9 mouse cellular contexts compared by ENCODE assay signal in genomic region chr10:89344491-89345195, GRCm38 (mm10). TPM values are rescaled to one million over a fixed set of nuclear protein-coding genes. Genes with fewer than 3 reads are reported as not detected.
DNase-seq lines count a peak whose midpoint lies in the region; ATAC-seq and TF ChIP-seq lines count a peak whose summit lies in the region.
"Had no signal": no experiment of that assay in that cellular context is flagged by ENCODE, and none has a peak within 500 bp of the region (broad histone marks: within the 10 kb centered on the region; RNA-seq: fewer than 3 reads in every experiment).

Ano4 (minus strand) TSS chr10:89344762.

- H3K9ac ChIP-seq in lung, postnatal 0 days (replicated peaks; ENCODE audit: low read depth), result 0 out of 2 replicates have a peak within 1 kb of the TSS, but pooled peaks have one; percentile 8
- H3K9ac ChIP-seq in forebrain, embryonic 12.5 days, result peak within 1 kb of the TSS; percentile 50
- H3K9ac ChIP-seq in liver, embryonic 16.5 days (ENCODE audit: low read depth, low read length), result no peak within 1 kb of the TSS

- TF ChIP-seq CTCF in lung, postnatal 0 days (IDR thresholded peaks at IDR 0.05), result no peak
- no peak for TF ChIP-seq CTCF in lung, adult 2 months (IDR thresholded peaks at IDR 0.05; ENCODE audit: insufficient read depth, low read length)

- TF ChIP-seq EP300 in lung, postnatal 0 days (IDR thresholded peaks at IDR 0.05), result no peak

- peak within 1 kb of the TSS; percentile 36 for H3K4me3 ChIP-seq in lung, postnatal 0 days (ENCODE audit: low read depth, low read length)
- no peak within 1 kb of the TSS for H3K4me3 ChIP-seq in lung, adult 2 months (replicated peaks; ENCODE audit: extremely low read depth, low read depth, low read length)
- H3K4me3 ChIP-seq in forebrain, embryonic 12.5 days (replicated peaks), result peak within 1 kb of the TSS; percentile 58
- peak within 1 kb of the TSS; percentile 44 for H3K4me3 ChIP-seq in liver, embryonic 16.5 days (ENCODE audit: low read depth, low read length)

- no peaks in the 10 kb centered on the region for H3K36me3 ChIP-seq in lung, postnatal 0 days (ENCODE audit: insufficient read depth, low read length)
- H3K36me3 ChIP-seq in forebrain, embryonic 12.5 days (replicated peaks), result no peaks in the 10 kb centered on the region
- no peaks in the 10 kb centered on the region for H3K36me3 ChIP-seq in liver, embryonic 16.5 days (ENCODE audit: control insufficient read depth, insufficient read depth)

- no peak for TF ChIP-seq POLR2A in lung, adult 2 months (IDR thresholded peaks at IDR 0.05; ENCODE audit: borderline replicate concordance, extremely low read depth, low read depth, low read length)

- no peaks in the 10 kb centered on the region for H3K4me1 ChIP-seq in lung, postnatal 0 days (ENCODE audit: insufficient read depth, low read depth, low read length)
- H3K4me1 ChIP-seq in lung, adult 2 months (ENCODE audit: control insufficient read depth, insufficient read depth, low read length), result no peaks in the 10 kb centered on the region
- peaks cover 6% of the 10 kb centered on the region; the same call in 1 of the 2 replicates for H3K4me1 ChIP-seq in forebrain, embryonic 12.5 days
- H3K4me1 ChIP-seq in liver, embryonic 16.5 days (ENCODE audit: control insufficient read depth, low read depth, low read length), result no peaks in the 10 kb centered on the region

- no peak within 1 kb of the TSS for H3K27ac ChIP-seq in lung, postnatal 0 days (ENCODE audit: low read length)
- H3K27ac ChIP-seq in forebrain, embryonic 12.5 days, result no peak within 1 kb of the TSS
- H3K27ac ChIP-seq in liver, embryonic 16.5 days (ENCODE audit: low read length), result no peak within 1 kb of the TSS
- H3K27ac ChIP-seq: macrophage had no signal

- no peak for DNase-seq in lung, postnatal 0 days (ENCODE audit: low spot score)
- DNase-seq in lung, adult 2 months, result no peak
- DNase-seq in heart, postnatal 10 days, result peak; percentile 67 to 70
- DNase-seq in kidney, postnatal 25 days, result peak; percentile 60 to 81
- DNase-seq in right cerebral cortex, adult 18-20 months, result peak; percentile 57
- no peak for DNase-seq in spleen, adult 18-20 months

- H3K9me3 ChIP-seq in lung, postnatal 0 days (ENCODE audit: low read length), result no peaks in the 10 kb centered on the region
- no peaks in the 10 kb centered on the region for H3K9me3 ChIP-seq in forebrain, embryonic 12.5 days
- H3K9me3 ChIP-seq in liver, embryonic 16.5 days (replicated peaks; ENCODE audit: control insufficient read depth, low read length), result no peaks in the 10 kb centered on the region

- intact Hi-C loops in heart, postnatal 10 days (cut with DNase I), result loop anchor here (5.0 kb wide), 1 partner anchor 38 kb away; no protein-coding TSS in a partner anchor

- 0% methylated on average over 47 of the region's 70 CpGs for WGBS in lung, postnatal 0 days
- WGBS in lung, adult 2 months, result 2% methylated on average over 70 of the region's 70 CpGs
- under 1% methylated on average over 64 of the region's 70 CpGs for WGBS in forebrain, embryonic 12.5 days
- WGBS in liver, embryonic 16.5 days (ENCODE audit: insufficient replicate concordance), result 2% methylated on average over 67 of the region's 70 CpGs

- H3K4me2 ChIP-seq in lung, postnatal 0 days (replicated peaks; ENCODE audit: low read depth, low read length), result peak within 1 kb of the TSS; percentile 69
- peak within 1 kb of the TSS; percentile 96 for H3K4me2 ChIP-seq in forebrain, embryonic 12.5 days
- peak within 1 kb of the TSS; percentile 54 for H3K4me2 ChIP-seq in liver, embryonic 16.5 days (ENCODE audit: low read depth, low read length)

- peaks cover 13% of the 10 kb centered on the region; the same call in 1 of the 2 replicates for H3K27me3 ChIP-seq in lung, postnatal 0 days (replicated peaks; ENCODE audit: insufficient read depth, low read length)
- H3K27me3 ChIP-seq in forebrain, embryonic 12.5 days, result peaks cover 41% of the 10 kb centered on the region
- H3K27me3 ChIP-seq in liver, embryonic 16.5 days (ENCODE audit: control insufficient read depth, insufficient read depth, low read depth, low read length), result peaks cover 33% of the 10 kb centered on the region

- peak; percentile 17; the same call in 1 of the 2 replicates for ATAC-seq in lung, postnatal 0 days
- peak; percentile 65 for ATAC-seq in forebrain, embryonic 12.5 days (ENCODE audit: low FRiP score)
- no peak for ATAC-seq in liver, embryonic 16.5 days (ENCODE audit: low read depth)

RNA-seq across cellular contexts. Expression of gene Ano4, which starts in this region (rescaled TPM):
- polyA plus RNA-seq in lung, postnatal 0 days (2015; fragmentation: Nextera tagmentation; extraction: Ambion mirVana), result 0.11 and 0.13 TPM in 2 replicates
- polyA plus RNA-seq in lung, adult 2 months (2012; rRNA removed), result 0.12 and 0.27 TPM in 2 replicates
- polyA plus RNA-seq in forebrain, embryonic 12.5 days (2016; fragmentation: Nextera tagmentation; extraction: Ambion mirVana), result 1.6 and 1.9 TPM in 2 replicates
- 1 to 10 TPM; 4.5 to 6.1 TPM for total RNA-seq in heart, postnatal 10 days (2021)
- 0.08 and 0.18 TPM in 2 replicates for polyA plus RNA-seq in liver, embryonic 16.5 days (2015; fragmentation: Nextera tagmentation; extraction: Ambion mirVana)
- polyA plus RNA-seq: macrophage had no signal

Comparison
In these comparisons a context has a peak if more than half of its experiments do, and no peak if none do; other contexts are left out.
1. Peak in ATAC-seq, H3K4me3 ChIP-seq, H3K9ac ChIP-seq and H3K4me2 ChIP-seq in lung, postnatal 0 days; RNA of the gene not detected or under 1 TPM.
2. DNase-seq: peak in heart, postnatal 10 days (2 of 2), kidney, postnatal 25 days (2 of 2) and right cerebral cortex, adult 18-20 months (single experiment); none in lung, postnatal 0 days (single experiment), lung, adult 2 months (single experiment) and spleen, adult 18-20 months (0 of 2).
3. Peak in every context shown above with its lines, with median percentiles within 50 percentile points of each other: H3K4me2 ChIP-seq.